Mouse (Mus musculus) intestine, embryonic 14.5 days (tissue): ENCODE measurements around the gene Cutal. TPM values are rescaled to one million over a fixed set of nuclear protein-coding genes. Genes with fewer than 3 reads are reported as not detected.
A peak's percentile ranks its signal among the peaks of the same experiment; 100 is the strongest.

Experiments used
- ATAC-seq: fragments of 200-750 bp; cut with Nextera tagmentation; replicated peaks from 2 replicates; pipeline ENCODE4 v1.8.0; 2017; ENCODE audit warnings: low read depth, moderate number of reproducible peaks, moderate TSS enrichment, moderate library complexity; ENCODE audit not compliant: low FRiP score, low TSS enrichment
- DNase-seq: peaks from one replicate; pipeline ENCODE4 v3.0.0-alpha.2; 2018; ENCODE audit warnings: low spot score
- H3K27ac ChIP-seq: fragments of 300-500 bp; sonication (generic); 2 replicates; pipeline ENCODE4 v1.5.1; 2014; ENCODE audit warnings: low read depth, mild to moderate bottlenecking, control low read depth
- H3K27me3 ChIP-seq: fragments of 300-500 bp; sonication (generic); replicated peaks from 2 replicates; pipeline ENCODE4 v1.6.1; 2014; ENCODE audit warnings: low read length, control low read depth; ENCODE audit not compliant: control insufficient read depth, insufficient read depth
- H3K36me3 ChIP-seq: fragments of 300-500 bp; sonication (generic); 2 replicates; pipeline ENCODE4 v1.6.1; 2014; ENCODE audit warnings: low read length, control low read depth; ENCODE audit not compliant: control insufficient read depth, insufficient read depth
- H3K4me1 ChIP-seq: fragments of 300-500 bp; sonication (generic); replicated peaks from 2 replicates; pipeline ENCODE4 v1.6.1; 2014; ENCODE audit warnings: low read length, control low read depth, mixed read lengths; ENCODE audit not compliant: control insufficient read depth, insufficient read depth
- H3K4me2 ChIP-seq: fragments of 300-500 bp; sonication (generic); 2 replicates; pipeline ENCODE4 v1.6.1; 2014; ENCODE audit warnings: low read length
- H3K4me3 ChIP-seq: fragments of 300-500 bp; sonication (generic); 2 replicates; pipeline ENCODE4 v1.5.1; 2014; ENCODE audit warnings: low read depth, low read length, control low read depth, mixed read lengths
- H3K9ac ChIP-seq: fragments of 300-500 bp; sonication (generic); 2 replicates; pipeline ENCODE4 v1.6.1; 2014; ENCODE audit warnings: mild to moderate bottlenecking, low read length
- H3K9me3 ChIP-seq: fragments of 300-500 bp; sonication (generic); 2 replicates; pipeline ENCODE4 v1.6.1; 2016; ENCODE audit warnings: low read length, control low read depth; ENCODE audit not compliant: control insufficient read depth
- WGBS: fragments of 180-500 bp; shearing (Covaris S2); extraction: QIAGEN DNeasy Blood & Tissue Kit; methylation state at CpG from one replicate; pipeline ENCODE4 v1.1.7; 2014; 5-methylcytosine and 5-hydroxymethylcytosine counted together
- polyA plus RNA-seq: library from polyadenylated mRNA; unstranded; fragments of >200 nt; fragmentation: Nextera tagmentation; extraction: Ambion mirVana; gene quantifications from 2 replicates; pipeline ENCODE4 v1.2.1, GENCODE M21; 2014

The Cutal gene
- polyA plus RNA-seq, 1 experiment from 2014 or later = 2.8 TPM

DNA sequence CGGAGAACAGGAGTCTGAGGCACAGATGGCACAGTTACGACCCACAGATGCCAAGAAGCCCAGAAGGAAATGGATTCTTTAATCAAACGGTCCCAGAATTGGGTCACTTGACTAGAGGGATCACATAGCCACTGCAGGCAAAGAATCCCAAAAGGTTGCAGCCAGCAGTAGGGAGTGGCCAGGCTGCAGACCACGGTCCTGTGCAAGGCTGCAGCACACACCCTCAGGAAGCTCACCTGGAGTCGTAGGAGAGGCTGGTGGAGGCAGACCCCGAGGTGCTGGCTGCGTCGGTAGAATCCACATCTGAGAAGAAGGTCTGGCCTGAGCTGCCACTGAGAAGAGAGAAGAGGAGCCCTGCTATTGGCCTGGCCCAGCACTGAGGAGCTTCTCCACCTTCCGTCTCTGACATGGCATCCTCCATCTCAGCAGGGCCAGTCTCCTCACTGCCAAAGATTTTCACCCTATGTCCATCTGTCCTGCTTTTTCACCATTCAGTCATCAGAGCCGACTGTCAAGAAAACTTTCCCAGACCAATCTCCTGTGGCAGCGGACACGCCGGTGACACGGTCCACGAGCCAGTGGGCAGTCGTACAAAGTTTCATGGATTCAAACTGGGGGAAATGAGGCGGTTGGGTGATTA is 22.7 kb downstream of the Cutal start:
- no peaks in the 10 kb centered on the region for H3K4me1 ChIP-seq
- ATAC-seq (no peak), DNase-seq (no peak)
- H3K36me3 ChIP-seq = 0 out of 2 replicates have a peak, but pooled peaks cover 4% of the 10 kb centered on the region
- H3K27ac ChIP-seq = no peak overlapping the region
- no peak overlapping the region for H3K4me2 ChIP-seq
- WGBS = 83% methylated on average over 17 of the region's 17 CpGs
- H3K9me3 ChIP-seq = no peaks in the 10 kb centered on the region
- no peak overlapping the region for H3K9ac ChIP-seq
- no peaks in the 10 kb centered on the region for H3K27me3 ChIP-seq
- no peak overlapping the region for H3K4me3 ChIP-seq

DNA sequence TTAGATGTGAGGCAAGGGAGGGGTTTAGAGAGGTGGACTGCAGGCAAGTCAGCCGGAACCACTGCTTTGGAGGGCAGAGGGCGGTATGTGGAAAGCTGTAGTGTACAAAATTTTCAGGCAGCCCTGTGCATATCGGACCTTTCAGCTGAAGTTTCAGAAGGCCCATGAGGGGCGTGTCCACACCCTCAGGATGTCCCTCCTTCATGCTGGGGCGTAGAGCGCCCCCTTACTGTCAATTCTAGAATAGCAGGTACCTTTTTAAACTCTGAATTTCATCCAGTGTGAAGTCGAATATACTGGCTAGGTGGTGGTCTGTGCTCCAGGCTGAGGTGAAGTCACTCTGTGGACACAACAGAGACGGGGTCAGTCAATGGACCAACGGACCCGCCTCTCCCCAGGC is 23.6 kb downstream of the Cutal start:
- no peak for DNase-seq
- H3K9ac ChIP-seq = no peak overlapping the region
- H3K27me3 ChIP-seq = no peaks in the 10 kb centered on the region
- no peaks in the 10 kb centered on the region for H3K9me3 ChIP-seq
- H3K4me3 ChIP-seq = no peak overlapping the region
- 26% methylated on average over 10 of the region's 10 CpGs for WGBS
- ATAC-seq = 0 out of 2 replicates have a peak, but pooled peaks have one; percentile 12
- H3K36me3 ChIP-seq = 0 out of 2 replicates have a peak, but pooled peaks cover 4% of the 10 kb centered on the region
- H3K27ac ChIP-seq = no peak overlapping the region
- H3K4me1 ChIP-seq = no peaks in the 10 kb centered on the region
- no peak overlapping the region for H3K4me2 ChIP-seq

DNA sequence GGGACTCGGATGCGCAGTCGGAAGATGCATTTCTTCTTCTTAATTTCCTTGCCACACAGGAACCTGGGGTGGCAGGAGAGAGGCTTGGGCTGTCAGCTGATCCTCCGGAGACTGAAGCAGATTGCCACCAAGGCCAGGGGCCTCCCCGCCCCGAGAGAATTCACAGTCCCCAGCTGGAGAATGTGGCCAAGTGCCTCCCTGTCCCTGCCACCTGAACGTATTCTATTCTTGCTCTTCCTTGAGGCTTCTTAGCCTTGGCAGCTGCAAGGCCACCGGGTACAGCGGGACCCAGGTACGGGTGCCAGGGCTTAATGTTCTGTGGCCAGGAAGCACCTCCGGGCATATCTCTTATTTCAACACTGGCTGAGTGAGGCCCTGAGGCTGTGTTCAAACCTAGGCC is 25.5 kb downstream of the Cutal start:
- 0 out of 2 replicates have a peak, but pooled peaks cover 4% of the 10 kb centered on the region for H3K36me3 ChIP-seq
- 0 out of 2 replicates have a peak, but pooled peaks cover 5% of the 10 kb centered on the region for H3K4me1 ChIP-seq
- H3K4me2 ChIP-seq = no peak overlapping the region
- ATAC-seq (no peak), DNase-seq (no peak)
- no peaks in the 10 kb centered on the region for H3K27me3 ChIP-seq
- no peak overlapping the region for H3K4me3 ChIP-seq
- H3K9ac ChIP-seq = no peak overlapping the region
- WGBS = 82% methylated on average over 11 of the region's 11 CpGs
- no peak overlapping the region for H3K27ac ChIP-seq
- H3K9me3 ChIP-seq = no peaks in the 10 kb centered on the region

DNA sequence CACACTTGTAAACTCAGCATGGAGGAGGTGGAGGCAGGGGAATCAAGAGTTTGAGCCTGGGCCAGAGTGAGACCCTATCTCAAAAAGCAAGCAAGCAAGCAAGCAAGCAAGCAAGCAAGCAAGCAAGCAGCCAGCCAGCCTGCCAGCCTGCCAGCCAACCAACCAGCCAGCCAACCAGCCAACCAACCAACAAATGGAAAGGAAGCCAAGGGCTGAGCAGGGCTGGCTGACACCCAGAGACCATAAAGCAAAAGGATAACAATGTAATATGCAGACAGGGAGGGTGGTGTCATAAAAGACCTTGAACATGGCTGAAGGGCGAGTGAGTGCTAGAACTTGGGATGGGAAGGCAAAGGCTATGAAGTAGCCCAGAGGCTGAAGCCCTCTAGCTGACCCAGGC is 26.2 kb downstream of the Cutal start:
- Histone ChIP-seq H3K9ac (no peak overlapping the region), H3K36me3 (0 out of 2 replicates have a peak, but pooled peaks cover 4% of the 10 kb centered on the region), H3K9me3 (no peaks in the 10 kb centered on the region), H3K27ac (no peak overlapping the region), H3K4me1 (0 out of 2 replicates have a peak, but pooled peaks cover 5% of the 10 kb centered on the region), H3K27me3 (no peaks in the 10 kb centered on the region), H3K4me2 (no peak overlapping the region), H3K4me3 (no peak overlapping the region)
- WGBS = 71% methylated on average over 1 of the region's 1 CpGs
- no peak for ATAC-seq
- no peak for DNase-seq

DNA sequence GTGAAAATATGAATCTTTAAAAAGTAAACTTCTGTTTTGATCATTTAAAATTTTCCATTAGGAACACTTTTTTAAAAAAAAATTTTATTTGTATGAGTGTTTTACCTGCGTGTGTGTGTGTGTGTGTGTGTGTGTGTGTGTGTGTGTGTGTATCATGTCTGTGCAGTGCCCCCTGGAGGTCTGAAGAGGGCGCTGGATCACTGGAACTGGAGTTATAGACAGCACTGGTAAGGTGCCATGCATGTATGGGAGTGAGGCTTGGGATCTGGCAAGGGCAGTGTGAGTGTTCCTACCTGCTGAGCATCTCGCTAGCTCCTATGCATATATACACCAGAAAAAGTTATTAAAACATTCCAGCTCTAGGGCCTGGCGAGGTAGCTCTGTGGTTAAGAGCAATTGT is 27.5 kb downstream of the Cutal start:
- Histone ChIP-seq H3K9me3 (no peaks in the 10 kb centered on the region), H3K36me3 (0 out of 2 replicates have a peak, but pooled peaks cover 4% of the 10 kb centered on the region), H3K4me2 (no peak overlapping the region), H3K9ac (no peak overlapping the region), H3K27me3 (no peaks in the 10 kb centered on the region), H3K4me3 (no peak overlapping the region), H3K4me1 (0 out of 2 replicates have a peak, but pooled peaks cover 5% of the 10 kb centered on the region), H3K27ac (no peak overlapping the region)
- no peak for DNase-seq
- no peak for ATAC-seq
- WGBS = 74% methylated on average over 4 of the region's 4 CpGs

DNA sequence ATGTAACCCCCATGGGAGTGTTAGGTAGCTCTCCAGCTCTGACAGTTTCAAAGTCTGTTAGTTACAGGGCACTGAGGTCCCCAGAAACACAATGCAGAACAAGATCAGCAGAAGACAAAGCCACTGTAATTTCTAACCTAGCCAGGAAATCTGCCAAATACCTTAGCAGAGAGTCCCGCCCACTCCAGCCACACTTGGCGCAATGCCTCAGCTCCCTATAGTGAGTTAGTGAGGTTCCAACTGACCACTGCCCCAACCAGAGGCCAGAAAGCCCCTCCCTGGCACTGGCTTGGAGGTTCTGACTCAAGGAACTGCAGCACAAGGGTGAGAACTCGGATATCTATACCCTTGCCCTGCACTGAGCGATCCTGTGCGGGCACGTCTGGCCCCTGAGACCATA is 28.5 kb downstream of the Cutal start:
- Histone ChIP-seq H3K4me2 (no peak overlapping the region), H3K9me3 (no peaks in the 10 kb centered on the region), H3K27me3 (no peaks in the 10 kb centered on the region), H3K27ac (no peak overlapping the region), H3K9ac (no peak overlapping the region), H3K36me3 (0 out of 2 replicates have a peak, but pooled peaks cover 4% of the 10 kb centered on the region), H3K4me1 (0 out of 2 replicates have a peak, but pooled peaks cover 5% of the 10 kb centered on the region), H3K4me3 (no peak overlapping the region)
- WGBS = 84% methylated on average over 6 of the region's 6 CpGs
- ATAC-seq = no peak
- DNase-seq = no peak

DNA sequence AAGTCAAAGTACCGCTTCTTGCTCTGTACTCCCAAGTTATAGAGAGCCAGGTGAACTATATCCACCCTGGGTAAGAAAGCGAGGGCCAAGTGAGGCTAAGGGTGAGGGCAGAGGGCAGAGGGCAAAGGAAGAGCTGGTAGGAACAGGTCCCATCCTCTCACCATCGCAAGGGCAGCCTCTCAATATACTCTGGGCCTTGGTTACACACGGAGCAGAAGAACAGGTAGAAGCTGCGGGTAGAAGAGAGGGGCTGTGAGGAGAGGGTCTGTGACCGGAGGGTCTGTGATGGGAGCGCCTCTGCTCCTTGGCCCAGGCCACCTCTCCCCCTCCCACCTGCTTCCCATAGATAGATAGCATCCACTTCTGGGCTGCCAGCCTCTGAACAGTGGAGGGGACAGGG is 29.0 kb downstream of the Cutal start:
- H3K27ac ChIP-seq = no peak overlapping the region
- H3K4me2 ChIP-seq = no peak overlapping the region
- no peak overlapping the region for H3K9ac ChIP-seq
- no peak overlapping the region for H3K4me3 ChIP-seq
- no peaks in the 10 kb centered on the region for H3K9me3 ChIP-seq
- H3K27me3 ChIP-seq = no peaks in the 10 kb centered on the region
- H3K4me1 ChIP-seq = 0 out of 2 replicates have a peak, but pooled peaks cover 5% of the 10 kb centered on the region
- ATAC-seq = no peak
- no peak for DNase-seq
- 0 out of 2 replicates have a peak, but pooled peaks cover 4% of the 10 kb centered on the region for H3K36me3 ChIP-seq
- 92% methylated on average over 7 of the region's 7 CpGs for WGBS

DNA sequence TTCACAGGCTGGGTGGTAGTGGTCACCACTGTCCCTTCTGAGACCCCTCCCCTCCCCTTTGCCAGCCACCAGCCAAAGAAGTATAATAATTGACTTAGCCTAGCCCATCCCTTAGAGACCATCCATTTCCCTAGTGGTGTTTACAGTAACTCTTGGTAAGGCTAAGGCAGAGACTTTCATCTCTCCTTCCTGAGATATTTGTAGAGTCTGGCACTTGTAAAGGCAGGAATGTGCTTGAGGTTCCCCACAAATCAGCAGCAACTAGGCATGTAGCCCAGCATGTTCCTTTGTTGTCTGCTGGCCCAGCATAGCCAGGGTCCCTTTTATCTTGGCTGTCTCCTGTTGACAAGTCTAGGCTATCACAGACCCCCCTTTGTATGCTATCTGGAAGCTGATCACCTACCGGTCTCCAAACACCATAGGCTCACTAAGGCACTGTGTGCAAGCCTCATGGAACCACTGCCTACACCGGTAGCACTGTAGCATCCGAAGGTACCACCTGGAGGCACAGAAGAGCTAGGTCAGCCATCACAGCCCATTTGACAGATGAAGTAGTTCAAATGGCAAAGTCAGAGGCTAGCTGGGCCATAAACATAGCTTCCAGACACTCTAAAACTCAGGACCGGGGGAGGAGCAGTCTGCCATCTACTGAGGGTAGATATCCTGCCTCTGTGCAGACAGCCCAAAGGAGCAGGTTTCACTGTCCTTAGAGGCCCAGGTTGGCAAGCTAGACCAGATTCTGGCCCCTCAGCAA is 29.6 kb downstream of the Cutal start:
- Histone ChIP-seq H3K27ac (no peak overlapping the region), H3K9ac (no peak overlapping the region), H3K4me2 (no peak overlapping the region), H3K36me3 (no peaks in the 10 kb centered on the region), H3K9me3 (no peaks in the 10 kb centered on the region), H3K27me3 (no peaks in the 10 kb centered on the region), H3K4me1 (0 out of 2 replicates have a peak, but pooled peaks cover 5% of the 10 kb centered on the region), H3K4me3 (no peak overlapping the region)
- WGBS = 65% methylated on average over 4 of the region's 4 CpGs
- no peak for ATAC-seq
- DNase-seq = no peak
